Mouse (Mus musculus): Measurements from ENCODE around the gene Ppdpf.

DNA sequence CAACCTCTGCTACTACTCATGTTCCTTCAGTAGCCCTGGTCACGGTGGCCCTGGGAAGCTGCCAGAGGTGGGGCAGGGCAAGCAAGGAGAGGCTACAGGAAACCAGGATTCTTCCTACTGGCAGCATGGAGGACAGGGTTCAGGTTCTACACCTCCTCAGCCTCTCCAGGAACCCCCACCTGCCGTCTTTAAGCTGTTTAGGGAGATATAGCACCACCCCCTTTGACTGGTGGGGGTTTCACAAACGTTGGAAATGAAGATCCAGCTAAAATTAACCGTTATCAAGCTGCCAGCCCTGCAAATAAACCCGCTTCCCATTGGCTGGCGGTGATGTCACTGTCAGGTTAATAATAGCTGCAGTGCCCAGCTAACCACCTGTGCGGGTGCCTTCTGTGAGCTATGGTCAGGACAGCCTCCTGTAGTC lies 27.9 kb upstream of the Ppdpf start:
- TF ChIP-seq POLR2A (IDR thresholded peaks at IDR 0.05; ENCODE audit: extremely low read depth, insufficient read depth, low read length) (no peak), CTCF (IDR thresholded peaks at IDR 0.05; ENCODE audit: extremely low read depth, insufficient read depth, low read length) (no peak)
